Mouse (Mus musculus): Measurements from ENCODE around the gene Gna13. TPM values are rescaled to one million over a fixed set of nuclear protein-coding genes. Genes with fewer than 3 reads are reported as not detected.

Gene Gna13
- polyA plus RNA-seq, 1 experiment from 2014 or later, result 24.2 TPM

DNA sequence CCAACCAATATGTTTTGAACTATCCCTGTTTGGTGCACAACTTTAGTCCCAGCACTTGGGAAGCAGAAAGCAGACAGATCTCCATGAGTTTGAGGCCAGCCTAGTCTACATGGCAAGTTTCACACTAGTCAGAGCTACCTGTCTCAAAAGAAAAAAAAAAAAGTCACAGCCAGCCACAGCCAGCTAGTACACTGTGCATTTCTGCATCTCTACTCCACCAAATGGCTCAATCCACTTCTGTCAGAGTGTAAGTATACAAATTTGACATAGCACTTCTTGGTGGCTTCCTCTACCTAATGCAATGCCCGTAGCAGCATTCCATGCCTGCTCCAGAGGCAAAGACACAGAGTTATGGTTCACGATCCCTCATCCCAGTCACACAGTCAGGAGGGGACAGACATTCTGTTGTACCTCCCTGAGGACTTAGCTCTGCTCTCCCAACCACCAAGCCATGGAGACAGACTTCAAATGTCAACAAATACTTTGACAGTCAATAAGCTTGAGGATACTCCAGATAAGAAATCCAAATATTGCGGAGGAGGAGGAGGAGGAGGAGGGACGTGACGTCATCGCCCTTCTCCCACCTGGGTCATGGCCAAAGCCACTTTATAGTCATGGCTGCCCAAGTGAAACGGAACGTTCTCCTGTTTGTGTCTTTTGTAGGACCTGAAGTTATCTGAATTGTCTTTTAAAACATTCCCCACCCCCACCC is 54.2 kb downstream of the Gna13 start:
- Histone ChIP-seq H3K27ac (ENCODE audit: low read depth, low read length) (no peak overlapping the region), H3K4me1 (replicated peaks; ENCODE audit: control insufficient read depth, insufficient read depth, low read length) (no peaks in the 10 kb centered on the region; the same call in 1 of the 2 replicates), H3K27me3 (ENCODE audit: control insufficient read depth, insufficient read depth, low read length) (no peaks in the 10 kb centered on the region), H3K9ac (ENCODE audit: low read length) (no peak overlapping the region), H3K36me3 (ENCODE audit: control insufficient read depth, insufficient read depth, low read length) (no peaks in the 10 kb centered on the region), H3K9me3 (ENCODE audit: control insufficient read depth, low read length) (no peaks in the 10 kb centered on the region), H3K4me3 (ENCODE audit: low read depth, low read length) (no peak overlapping the region), H3K4me2 (ENCODE audit: low read depth, low read length, severe bottlenecking) (no peak overlapping the region)
- 93% methylated on average over 8 of the region's 8 CpGs for WGBS
- ATAC-seq (replicated peaks; ENCODE audit: low FRiP score), result no peak
- DNase-seq (ENCODE audit: low spot score), result no peak

DNA sequence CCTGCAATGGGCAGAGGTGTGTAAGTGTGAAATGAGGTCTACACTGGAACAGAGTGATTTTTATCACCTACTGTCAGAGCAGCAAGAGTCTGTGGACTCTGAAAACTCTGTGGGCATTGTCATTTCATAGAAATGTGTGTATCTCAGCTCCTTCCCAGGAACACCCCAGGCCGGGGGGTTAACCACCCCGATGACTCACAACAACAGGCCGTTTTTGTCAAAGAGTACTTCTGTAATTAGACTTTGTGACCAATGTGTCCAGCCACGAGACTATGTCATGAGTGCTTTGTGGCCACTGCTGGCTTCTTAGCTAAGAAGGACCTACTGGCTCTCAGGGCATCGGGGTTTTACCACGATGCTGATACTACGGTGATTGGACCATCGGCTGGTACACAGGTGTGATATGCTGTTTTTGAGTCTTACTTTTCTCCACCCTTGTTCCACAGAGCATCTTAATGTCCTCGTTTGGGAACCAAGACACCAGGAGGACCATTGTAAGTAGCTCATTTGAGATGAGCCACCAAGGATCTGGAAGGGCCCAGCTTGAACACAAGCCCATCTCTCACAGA is 54.9 kb downstream of the Gna13 start:
- ATAC-seq (replicated peaks; ENCODE audit: low FRiP score) (no peak), DNase-seq (ENCODE audit: low spot score) (no peak)
- H3K4me3 ChIP-seq (ENCODE audit: low read depth, low read length), result no peak overlapping the region
- no peaks in the 10 kb centered on the region for H3K27me3 ChIP-seq (ENCODE audit: control insufficient read depth, insufficient read depth, low read length)
- H3K9ac ChIP-seq (ENCODE audit: low read length), result no peak overlapping the region
- WGBS, result 90% methylated on average over 9 of the region's 9 CpGs
- H3K9me3 ChIP-seq (ENCODE audit: control insufficient read depth, low read length), result no peaks in the 10 kb centered on the region
- no peaks in the 10 kb centered on the region for H3K36me3 ChIP-seq (ENCODE audit: control insufficient read depth, insufficient read depth, low read length)
- no peaks in the 10 kb centered on the region; the same call in 1 of the 2 replicates for H3K4me1 ChIP-seq (replicated peaks; ENCODE audit: control insufficient read depth, insufficient read depth, low read length)
- no peak overlapping the region for H3K4me2 ChIP-seq (ENCODE audit: low read depth, low read length, severe bottlenecking)
- H3K27ac ChIP-seq (ENCODE audit: low read depth, low read length), result no peak overlapping the region

DNA sequence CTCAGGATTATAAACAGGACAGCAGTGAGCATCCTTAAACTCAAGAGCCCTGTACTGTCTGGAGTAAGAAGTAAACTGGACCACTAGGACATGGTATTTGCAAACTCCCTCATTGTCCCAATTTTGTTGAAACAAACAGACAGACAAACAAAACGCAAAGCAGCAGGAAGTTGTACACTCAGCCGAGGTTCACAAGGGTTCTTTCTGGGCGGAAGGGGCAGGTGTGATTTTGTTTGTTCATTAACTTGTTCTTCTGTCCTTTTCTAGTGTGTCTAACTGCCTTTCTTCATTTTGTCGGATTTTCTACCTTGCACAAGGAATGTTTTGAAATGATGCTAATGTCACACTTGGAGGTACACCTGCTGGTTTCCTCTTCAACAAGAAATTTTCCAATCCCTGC is 56.8 kb downstream of the Gna13 start:
- Histone ChIP-seq H3K4me1 (replicated peaks; ENCODE audit: control insufficient read depth, insufficient read depth, low read length) (no peaks in the 10 kb centered on the region; the same call in 1 of the 2 replicates), H3K4me3 (ENCODE audit: low read depth, low read length) (no peak overlapping the region), H3K27ac (ENCODE audit: low read depth, low read length) (no peak overlapping the region), H3K27me3 (ENCODE audit: control insufficient read depth, insufficient read depth, low read length) (no peaks in the 10 kb centered on the region), H3K9ac (ENCODE audit: low read length) (no peak overlapping the region), H3K4me2 (ENCODE audit: low read depth, low read length, severe bottlenecking) (no peak overlapping the region), H3K36me3 (ENCODE audit: control insufficient read depth, insufficient read depth, low read length) (no peaks in the 10 kb centered on the region), H3K9me3 (ENCODE audit: control insufficient read depth, low read length) (no peaks in the 10 kb centered on the region)
- ATAC-seq (replicated peaks; ENCODE audit: low FRiP score) (no peak), DNase-seq (ENCODE audit: low spot score) (no peak)
- WGBS, result 50% methylated on average over 4 of the region's 4 CpGs

DNA sequence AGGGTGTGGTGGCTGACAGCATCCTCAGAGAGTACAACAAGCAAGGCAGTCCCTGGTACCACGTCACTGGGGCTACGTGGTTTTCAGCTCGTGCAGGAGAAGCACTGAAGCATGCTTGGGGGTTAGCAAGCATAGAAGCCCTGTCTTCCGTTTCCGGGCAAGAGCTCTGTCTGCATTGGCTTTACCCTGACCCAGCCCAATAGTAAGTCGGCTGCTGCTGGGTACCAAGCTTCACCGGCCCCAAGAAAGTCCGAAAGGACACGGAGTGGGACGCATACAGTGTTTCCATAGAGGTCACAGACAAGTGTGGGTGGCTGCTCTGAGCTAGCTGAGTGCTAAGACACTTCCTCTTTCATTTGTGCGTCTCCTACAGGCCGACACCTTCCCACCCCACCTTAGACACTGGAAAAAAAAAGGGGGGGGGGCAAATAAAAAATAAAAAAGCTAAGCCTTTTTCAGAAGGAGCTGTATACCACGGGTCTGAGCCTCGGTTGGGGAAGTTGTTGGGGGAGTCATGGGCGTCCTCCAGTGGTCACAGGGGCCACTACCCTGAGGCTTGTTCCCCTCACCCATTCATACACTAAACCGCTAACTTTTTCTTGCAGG is 57.4 kb downstream of the Gna13 start:
- Histone ChIP-seq H3K4me2 (ENCODE audit: low read depth, low read length, severe bottlenecking) (no peak overlapping the region), H3K4me3 (ENCODE audit: low read depth, low read length) (no peak overlapping the region), H3K27me3 (ENCODE audit: control insufficient read depth, insufficient read depth, low read length) (no peaks in the 10 kb centered on the region), H3K27ac (ENCODE audit: low read depth, low read length) (no peak overlapping the region), H3K4me1 (replicated peaks; ENCODE audit: control insufficient read depth, insufficient read depth, low read length) (no peaks in the 10 kb centered on the region; the same call in 1 of the 2 replicates), H3K9me3 (ENCODE audit: control insufficient read depth, low read length) (no peaks in the 10 kb centered on the region), H3K9ac (ENCODE audit: low read length) (no peak overlapping the region), H3K36me3 (ENCODE audit: control insufficient read depth, insufficient read depth, low read length) (no peaks in the 10 kb centered on the region)
- 44% methylated on average over 16 of the region's 16 CpGs for WGBS
- ATAC-seq (replicated peaks; ENCODE audit: low FRiP score) (no peak), DNase-seq (ENCODE audit: low spot score) (no peak)

DNA sequence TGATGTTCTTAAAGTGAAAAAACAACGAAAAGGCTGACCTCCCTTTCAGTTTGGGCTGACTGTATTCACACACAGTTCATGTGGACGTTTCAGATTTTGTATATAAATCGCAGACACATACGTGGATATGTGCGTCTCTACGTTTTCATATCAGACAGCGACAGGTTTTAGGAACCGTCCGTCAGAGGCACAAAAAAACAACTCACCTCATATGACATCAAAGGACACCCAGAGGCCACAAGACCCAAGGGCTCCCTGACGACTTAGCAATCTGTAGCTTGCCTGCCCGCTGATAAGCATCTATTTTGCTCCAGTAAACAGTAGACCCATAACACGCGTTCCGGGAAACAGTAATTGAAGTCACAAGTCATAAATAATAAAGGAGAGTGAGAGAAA is 57.9 kb downstream of the Gna13 start:
- ATAC-seq (replicated peaks; ENCODE audit: low FRiP score) (no peak), DNase-seq (ENCODE audit: low spot score) (no peak)
- H3K27me3 ChIP-seq (ENCODE audit: control insufficient read depth, insufficient read depth, low read length), result no peaks in the 10 kb centered on the region
- WGBS, result 88% methylated on average over 14 of the region's 14 CpGs
- H3K4me1 ChIP-seq (replicated peaks; ENCODE audit: control insufficient read depth, insufficient read depth, low read length), result no peaks in the 10 kb centered on the region; the same call in 1 of the 2 replicates
- H3K4me2 ChIP-seq (ENCODE audit: low read depth, low read length, severe bottlenecking), result no peak overlapping the region
- H3K27ac ChIP-seq (ENCODE audit: low read depth, low read length), result no peak overlapping the region
- H3K9me3 ChIP-seq (ENCODE audit: control insufficient read depth, low read length), result no peaks in the 10 kb centered on the region
- H3K4me3 ChIP-seq (ENCODE audit: low read depth, low read length), result no peak overlapping the region
- no peak overlapping the region for H3K9ac ChIP-seq (ENCODE audit: low read length)
- no peaks in the 10 kb centered on the region for H3K36me3 ChIP-seq (ENCODE audit: control insufficient read depth, insufficient read depth, low read length)

DNA sequence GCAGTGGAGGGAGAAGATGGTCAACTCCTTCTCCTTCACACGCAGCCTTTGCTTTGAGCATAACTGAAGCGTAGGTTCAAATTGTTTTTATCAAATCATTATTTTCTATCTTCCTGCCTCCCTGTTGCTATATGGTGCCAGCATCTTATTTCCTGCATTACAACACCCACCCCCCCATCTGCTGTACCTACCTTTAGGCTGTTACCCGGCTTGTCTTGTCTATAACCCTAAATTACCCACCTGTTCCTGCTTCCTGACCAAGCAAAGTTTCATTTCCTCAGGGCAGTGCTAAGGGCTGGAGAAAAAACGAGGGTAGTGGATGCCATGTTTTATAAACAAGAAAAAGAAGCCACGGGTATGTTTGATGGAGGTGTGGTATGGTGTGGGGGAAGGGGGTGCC is 58.6 kb downstream of the Gna13 start:
- H3K9ac ChIP-seq (ENCODE audit: low read length), result no peak overlapping the region
- H3K27me3 ChIP-seq (ENCODE audit: control insufficient read depth, insufficient read depth, low read length), result no peaks in the 10 kb centered on the region
- no peak overlapping the region for H3K27ac ChIP-seq (ENCODE audit: low read depth, low read length)
- DNase-seq (ENCODE audit: low spot score) (no peak), ATAC-seq (replicated peaks; ENCODE audit: low FRiP score) (no peak)
- no peaks in the 10 kb centered on the region for H3K36me3 ChIP-seq (ENCODE audit: control insufficient read depth, insufficient read depth, low read length)
- no peaks in the 10 kb centered on the region for H3K9me3 ChIP-seq (ENCODE audit: control insufficient read depth, low read length)
- 85% methylated on average over 5 of the region's 5 CpGs for WGBS
- no peaks in the 10 kb centered on the region; the same call in 1 of the 2 replicates for H3K4me1 ChIP-seq (replicated peaks; ENCODE audit: control insufficient read depth, insufficient read depth, low read length)
- no peak overlapping the region for H3K4me3 ChIP-seq (ENCODE audit: low read depth, low read length)
- no peak overlapping the region for H3K4me2 ChIP-seq (ENCODE audit: low read depth, low read length, severe bottlenecking)

DNA sequence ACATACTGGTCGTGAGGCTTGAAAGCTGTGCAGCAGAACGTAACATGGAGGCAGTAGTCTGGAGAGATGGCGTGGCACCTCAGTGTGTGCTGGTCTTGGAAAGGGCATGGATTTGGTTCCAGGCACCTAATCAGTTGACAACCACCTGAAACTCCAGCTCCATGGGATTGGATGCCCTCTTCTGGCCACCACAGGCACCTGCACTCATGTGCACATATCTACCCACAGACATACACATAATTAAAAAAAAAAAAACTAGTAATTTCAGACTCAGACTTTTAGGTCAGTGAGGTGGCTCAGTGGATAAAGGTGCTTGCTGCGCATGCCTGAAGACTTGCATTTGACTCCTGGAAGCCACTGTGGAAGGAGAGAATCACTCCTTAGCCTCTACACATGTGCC is 59.6 kb downstream of the Gna13 start:
- no peaks in the 10 kb centered on the region for H3K36me3 ChIP-seq (ENCODE audit: control insufficient read depth, insufficient read depth, low read length)
- ATAC-seq (replicated peaks; ENCODE audit: low FRiP score) (no peak), DNase-seq (ENCODE audit: low spot score) (no peak)
- H3K9ac ChIP-seq (ENCODE audit: low read length), result no peak overlapping the region
- H3K27me3 ChIP-seq (ENCODE audit: control insufficient read depth, insufficient read depth, low read length), result no peaks in the 10 kb centered on the region
- no peak overlapping the region for H3K27ac ChIP-seq (ENCODE audit: low read depth, low read length)
- H3K4me2 ChIP-seq (ENCODE audit: low read depth, low read length, severe bottlenecking), result no peak overlapping the region
- no peaks in the 10 kb centered on the region; the same call in 1 of the 2 replicates for H3K4me1 ChIP-seq (replicated peaks; ENCODE audit: control insufficient read depth, insufficient read depth, low read length)
- no peaks in the 10 kb centered on the region for H3K9me3 ChIP-seq (ENCODE audit: control insufficient read depth, low read length)
- H3K4me3 ChIP-seq (ENCODE audit: low read depth, low read length), result no peak overlapping the region
- WGBS, result 89% methylated on average over 4 of the region's 4 CpGs

DNA sequence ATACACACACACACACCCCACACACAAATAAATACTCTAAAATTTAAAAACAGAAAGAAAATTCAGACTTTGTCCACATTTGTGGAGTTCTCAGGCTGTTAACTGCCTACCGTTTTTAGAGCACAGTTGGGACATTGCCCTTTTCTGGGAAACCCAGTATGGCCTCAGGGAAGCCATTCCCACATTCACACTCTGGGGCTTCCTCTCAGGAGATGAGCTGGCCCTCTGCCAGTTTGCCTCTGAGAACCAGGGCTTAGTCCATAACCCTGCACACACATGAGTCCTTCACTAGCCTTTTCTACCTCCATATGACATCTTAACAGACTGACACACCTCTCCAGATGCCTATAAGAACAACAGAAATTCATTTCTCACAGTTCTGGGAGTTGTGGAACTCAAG is 60.7 kb downstream of the Gna13 start:
- H3K9ac ChIP-seq (ENCODE audit: low read length), result no peak overlapping the region
- H3K27me3 ChIP-seq (ENCODE audit: control insufficient read depth, insufficient read depth, low read length), result no peaks in the 10 kb centered on the region
- no peak for DNase-seq (ENCODE audit: low spot score)
- H3K4me1 ChIP-seq (replicated peaks; ENCODE audit: control insufficient read depth, insufficient read depth, low read length), result no peaks in the 10 kb centered on the region; the same call in 1 of the 2 replicates
- no peaks in the 10 kb centered on the region for H3K9me3 ChIP-seq (ENCODE audit: control insufficient read depth, low read length)
- 79% methylated on average over 1 of the region's 1 CpGs for WGBS
- H3K4me3 ChIP-seq (ENCODE audit: low read depth, low read length), result no peak overlapping the region
- no peaks in the 10 kb centered on the region for H3K36me3 ChIP-seq (ENCODE audit: control insufficient read depth, insufficient read depth, low read length)
- no peak overlapping the region for H3K27ac ChIP-seq (ENCODE audit: low read depth, low read length)
- no peak overlapping the region for H3K4me2 ChIP-seq (ENCODE audit: low read depth, low read length, severe bottlenecking)
- ATAC-seq (replicated peaks; ENCODE audit: low FRiP score), result no peak
